Mouse (Mus musculus): ENCODE measurements at regions not wholly inside any gene's neighbourhood (a gene's known extent, or its start where the extent isn't known, plus 50 kb on each side); places are given as distances from the start of the nearest gene placed in this dataset.

- intact Hi-C loops (cut with DNase I): loop anchor here (1.0 kb wide), 1 partner anchor 8 kb away; no protein-coding TSS in a partner anchor
- DNase-seq: no peak
Observed at GRCm38 (mm10) chr7:135877091-135877874, 161.1 kb upstream of the Mki67 start.

GRCm38 (mm10) chr7:135878750-135879149, 162.6 kb upstream of the Mki67 start:
- intact Hi-C loops (cut with DNase I): no loop called here
- DNase-seq: no peak

GRCm38 (mm10) chr7:135880446-135880845, 164.3 kb upstream of the Mki67 start:
- intact Hi-C loops (cut with DNase I): no loop called here
- no peak for DNase-seq

- intact Hi-C loops (cut with DNase I): no loop called here
Observed at GRCm38 (mm10) chr7:135882306-135882705, 166.1 kb upstream of the Mki67 start.

GRCm38 (mm10) chr7:135888598-135888997, 172.4 kb upstream of the Mki67 start:
- intact Hi-C loops (cut with DNase I): no loop called here
- no peak for DNase-seq

More at GRCm38 (mm10) chr7:135882306-135882705, 166.1 kb upstream of the Mki67 start:
- DNase-seq: no peak

- peak; percentile 41 to 47 for DNase-seq
- intact Hi-C loops (cut with DNase I): no loop called here
Observed at GRCm38 (mm10) chr7:135889016-135889726, 173.0 kb upstream of the Mki67 start.

GRCm38 (mm10) chr7:135898876-135899275, 182.7 kb upstream of the Mki67 start:
- intact Hi-C loops (cut with DNase I): no loop called here
- DNase-seq: no peak

- intact Hi-C loops (cut with DNase I): no loop called here
- no peak for DNase-seq
Observed at GRCm38 (mm10) chr7:135899765-135900164, 183.6 kb upstream of the Mki67 start.

- DNase-seq: peak; percentile 57 to 60
- intact Hi-C loops (cut with DNase I): no loop called here
Observed at GRCm38 (mm10) chr7:135900861-135901321, 184.7 kb upstream of the Mki67 start.

- intact Hi-C loops (cut with DNase I): no loop called here
- DNase-seq: peak; percentile 21
Observed at GRCm38 (mm10) chr7:135902106-135903055, 186.2 kb upstream of the Mki67 start.

GRCm38 (mm10) chr7:135911376-135911775, 195.2 kb upstream of the Mki67 start:
- intact Hi-C loops (cut with DNase I): no loop called here
- no peak for DNase-seq

- intact Hi-C loops (cut with DNase I): no loop called here
- DNase-seq: no peak
Observed at GRCm38 (mm10) chr7:135913923-135914634, 197.9 kb upstream of the Mki67 start.

- no peak for DNase-seq
- intact Hi-C loops (cut with DNase I): no loop called here
Observed at GRCm38 (mm10) chr7:135923876-135924275, 207.7 kb upstream of the Mki67 start.

GRCm38 (mm10) chr7:135924641-135925040, 208.5 kb upstream of the Mki67 start:
- DNase-seq: no peak
- intact Hi-C loops (cut with DNase I): no loop called here

GRCm38 (mm10) chr7:135930091-135930490, 213.9 kb upstream of the Mki67 start:
- intact Hi-C loops (cut with DNase I): no loop called here
- DNase-seq: no peak

- peak in 1 of 2 experiments; percentile 9 for DNase-seq
- intact Hi-C loops (cut with DNase I): no loop called here
Observed at GRCm38 (mm10) chr7:135932595-135933175, 216.5 kb upstream of the Mki67 start.

- intact Hi-C loops (cut with DNase I): no loop called here
- no peak for DNase-seq
Observed at GRCm38 (mm10) chr7:135935180-135935579, 219.0 kb upstream of the Mki67 start.

- intact Hi-C loops (cut with DNase I): no loop called here
- no peak for DNase-seq
Observed at GRCm38 (mm10) chr7:135937465-135937864, 221.3 kb upstream of the Mki67 start.

- DNase-seq: no peak
- intact Hi-C loops (cut with DNase I): no loop called here
Observed at GRCm38 (mm10) chr7:135939341-135939740, 223.2 kb upstream of the Mki67 start.

- DNase-seq: no peak
Observed at GRCm38 (mm10) chr7:135942826-135943225, 226.7 kb upstream of the Mki67 start.

More at GRCm38 (mm10) chr7:135942826-135943225, 226.7 kb upstream of the Mki67 start:
- intact Hi-C loops (cut with DNase I): no loop called here

Data from heart, postnatal 36 days (tissue).